Mouse (Mus musculus): ENCODE data around the gene Olfr71. TPM values are rescaled to one million over a fixed set of nuclear protein-coding genes. Genes with fewer than 3 reads are reported as not detected.
A peak's percentile ranks its signal among the peaks of the same experiment; 100 is the strongest.

Gene Olfr71
- polyA plus RNA-seq, 2 experiments: not detected

- Histone ChIP-seq H3K4me3 (ENCODE audit: insufficient read depth in 1 of 2, low read depth in 2 of 2, low read length in 2 of 2) (peak within 1 kb of the TSS; percentile 67 to 69), H3K27me3 (ENCODE audit: control insufficient read depth, insufficient read depth, low read length) (peaks cover 9% of the 10 kb centered on the region), H3K4me2 (ENCODE audit: low read depth) (peak within 1 kb of the TSS; percentile 67), H3K9me3 (ENCODE audit: control insufficient read depth, low read length) (no peaks in the 10 kb centered on the region), H3K36me3 (replicated peaks; ENCODE audit: control insufficient read depth, insufficient read depth, low read depth) (no peaks in the 10 kb centered on the region), H3K9ac (replicated peaks) (peak within 1 kb of the TSS; percentile 48), H3K4me1 (replicated peaks; ENCODE audit: control insufficient read depth in 2 of 2, insufficient read depth in 2 of 2, low read length in 1 of 2) (peaks cover 5 to 9% of the 10 kb centered on the region in 2 experiments), H3K27ac (no peak within 1 kb of the TSS)
- TF ChIP-seq CTCF (IDR thresholded peaks at IDR 0.05; ENCODE audit: low read depth): no peak
- no peak for TF ChIP-seq EP300 (IDR thresholded peaks at IDR 0.05; ENCODE audit: low read depth)
- ATAC-seq (ENCODE audit: insufficient read depth) (peak; percentile 95), DNase-seq (ENCODE audit: low read depth in 3 of 3, low spot score in 3 of 3) (peak; percentile 72 to 75 (median 72))
- WGBS (ENCODE audit: insufficient replicate concordance): 2% methylated on average over 38 of the region's 41 CpGs
Measured at GRCm38 (mm10) chr4:43668782-43669427, 41.1 kb downstream of the Olfr71 start, which contains the start of the genes Tmem8b and Fam221b. Gene Tmem8b (plus strand): TSS chr4:43668971. Gene Fam221b (minus strand): TSS chr4:43669145.

- Histone ChIP-seq H3K4me1 (replicated peaks; ENCODE audit: control insufficient read depth in 2 of 2, insufficient read depth in 2 of 2, low read length in 1 of 2) (peaks cover 5 to 9% of the 10 kb centered on the region in 2 experiments), H3K4me2 (ENCODE audit: low read depth) (no peak overlapping the region), H3K9ac (replicated peaks) (no peak overlapping the region), H3K36me3 (replicated peaks; ENCODE audit: control insufficient read depth, insufficient read depth, low read depth) (no peaks in the 10 kb centered on the region), H3K9me3 (ENCODE audit: control insufficient read depth, low read length) (no peaks in the 10 kb centered on the region), H3K4me3 (ENCODE audit: insufficient read depth in 1 of 2, low read depth in 2 of 2, low read length in 2 of 2) (no peak overlapping the region), H3K27me3 (ENCODE audit: control insufficient read depth, insufficient read depth, low read length) (peaks cover 28% of the 10 kb centered on the region), H3K27ac (no peak overlapping the region)
- no peak for DNase-seq (ENCODE audit: low read depth in 3 of 3, low spot score in 3 of 3)
- TF ChIP-seq CTCF (IDR thresholded peaks at IDR 0.05; ENCODE audit: low read depth) (peak; percentile 58), EP300 (IDR thresholded peaks at IDR 0.05; ENCODE audit: low read depth) (no peak)
- no peak for ATAC-seq (ENCODE audit: insufficient read depth)
- WGBS (ENCODE audit: insufficient replicate concordance): 16% methylated on average over 4 of the region's 4 CpGs
Measured at GRCm38 (mm10) chr4:43666412-43666811, 43.6 kb downstream of the Olfr71 start.

GRCm38 (mm10) chr4:43657146-43657545 lies 52.9 kb downstream of the Olfr71 start:
- H3K36me3 ChIP-seq (replicated peaks; ENCODE audit: control insufficient read depth, insufficient read depth, low read depth): no peaks in the 10 kb centered on the region
- TF ChIP-seq CTCF (IDR thresholded peaks at IDR 0.05; ENCODE audit: low read depth): peak; percentile 15
- TF ChIP-seq EP300 (IDR thresholded peaks at IDR 0.05; ENCODE audit: low read depth): no peak
- no peak overlapping the region; the same call in 1 of the 2 replicates for H3K9ac ChIP-seq (replicated peaks)
- H3K9me3 ChIP-seq (ENCODE audit: control insufficient read depth, low read length): no peaks in the 10 kb centered on the region
- ATAC-seq (ENCODE audit: insufficient read depth): no peak
- H3K4me2 ChIP-seq (ENCODE audit: low read depth): peak overlapping the region; percentile 76
- peak overlapping the region in 1 of 2 experiments; percentile 73; a peak in 2 of 4 replicates for H3K4me3 ChIP-seq (ENCODE audit: insufficient read depth in 1 of 2, low read depth in 2 of 2, low read length in 2 of 2)
- WGBS (ENCODE audit: insufficient replicate concordance): 60% methylated on average over 4 of the region's 4 CpGs
- H3K27ac ChIP-seq: no peak overlapping the region
- DNase-seq (ENCODE audit: low read depth in 3 of 3, low spot score in 3 of 3): no peak
- H3K4me1 ChIP-seq (replicated peaks; ENCODE audit: control insufficient read depth in 2 of 2, insufficient read depth in 2 of 2, low read length in 1 of 2): peaks cover 3 to 11% of the 10 kb centered on the region in 2 experiments
- H3K27me3 ChIP-seq (ENCODE audit: control insufficient read depth, insufficient read depth, low read length): peaks cover 11% of the 10 kb centered on the region

- H3K27me3 ChIP-seq (ENCODE audit: control insufficient read depth, insufficient read depth, low read length): peaks cover 5% of the 10 kb centered on the region; the same call in 1 of the 2 replicates
- peak within 1 kb of the TSS; percentile 76 for H3K4me2 ChIP-seq (ENCODE audit: low read depth)
- H3K4me1 ChIP-seq (replicated peaks; ENCODE audit: control insufficient read depth in 2 of 2, insufficient read depth in 2 of 2, low read length in 1 of 2): peaks cover 3 to 11% of the 10 kb centered on the region in 2 experiments
- DNase-seq (ENCODE audit: low read depth in 3 of 3, low spot score in 3 of 3) (peak; percentile 90 to 92 (median 91)), ATAC-seq (ENCODE audit: insufficient read depth) (peak; percentile 97)
- no peak within 1 kb of the TSS; the same call in 1 of the 2 replicates for H3K27ac ChIP-seq
- under 1% methylated on average over 34 of the region's 34 CpGs for WGBS (ENCODE audit: insufficient replicate concordance)
- H3K9me3 ChIP-seq (ENCODE audit: control insufficient read depth, low read length): no peaks in the 10 kb centered on the region
- TF ChIP-seq EP300 (IDR thresholded peaks at IDR 0.05; ENCODE audit: low read depth) (peak; percentile 19; the same call in 1 of the 2 replicates), CTCF (IDR thresholded peaks at IDR 0.05; ENCODE audit: low read depth) (peak; percentile 41)
- H3K4me3 ChIP-seq (ENCODE audit: insufficient read depth in 1 of 2, low read depth in 2 of 2, low read length in 2 of 2): peak within 1 kb of the TSS; percentile 73 to 78
- no peaks in the 10 kb centered on the region for H3K36me3 ChIP-seq (replicated peaks; ENCODE audit: control insufficient read depth, insufficient read depth, low read depth)
- peak within 1 kb of the TSS; percentile 77 for H3K9ac ChIP-seq (replicated peaks)
Measured at GRCm38 (mm10) chr4:43656339-43657109, 53.5 kb downstream of the Olfr71 start, which contains the start of gene Hint2. Gene Hint2 (minus strand): TSS chr4:43656466.
